In the genomic region with DNA sequence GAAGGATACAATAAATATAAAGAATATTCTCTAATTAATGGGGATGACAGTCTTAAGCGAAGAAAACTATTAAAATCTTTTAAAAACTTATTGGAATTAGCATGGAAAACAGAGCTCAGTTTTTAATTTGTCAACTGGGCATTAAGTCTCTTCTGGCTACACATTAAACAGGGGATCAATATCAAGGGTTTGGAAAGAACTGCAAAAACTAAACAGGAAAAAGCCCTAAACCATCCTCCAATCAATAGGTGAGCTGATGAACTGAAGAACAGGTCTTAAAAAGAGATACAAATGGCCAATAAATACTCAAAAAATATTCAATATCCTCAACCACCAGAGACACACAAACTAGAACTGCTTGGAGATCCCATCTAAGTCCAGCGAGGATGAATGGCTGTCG, we compare ENCODE assay signal across 17 mouse cellular contexts. TPM values are rescaled to one million over a fixed set of nuclear protein-coding genes. Genes with fewer than 3 reads are reported as not detected.
"Had no signal": no experiment of that assay in that cellular context is flagged by ENCODE, and none has a peak within 500 bp of the region (broad histone marks: within the 10 kb centered on the region; RNA-seq: fewer than 3 reads in every experiment).

No protein-coding gene starts in this region.

- H3K27me3 ChIP-seq: neural tube, embryonic 13.5 days; neural tube, embryonic 15.5 days; stomach, embryonic 15.5 days had no signal

- H3K27ac ChIP-seq: neural tube, embryonic 13.5 days; neural tube, embryonic 15.5 days; stomach, embryonic 15.5 days; stomach, postnatal 0 days had no signal

- H3K4me2 ChIP-seq: neural tube, embryonic 13.5 days; neural tube, embryonic 15.5 days; stomach, embryonic 15.5 days had no signal

- H3K4me3 ChIP-seq: neural tube, embryonic 13.5 days; neural tube, embryonic 15.5 days; stomach, embryonic 15.5 days had no signal

- H3K9ac ChIP-seq: neural tube, embryonic 13.5 days; neural tube, embryonic 15.5 days; stomach, embryonic 15.5 days had no signal

- H3K9me3 ChIP-seq: neural tube, embryonic 13.5 days; neural tube, embryonic 15.5 days; stomach, embryonic 15.5 days had no signal

- H3K36me3 ChIP-seq: neural tube, embryonic 13.5 days; neural tube, embryonic 15.5 days; stomach, embryonic 15.5 days had no signal

- DNase-seq: retina, postnatal 1 day; right cerebral cortex, adult 18-20 months; right cerebral cortex, postnatal 14 days; right cerebral cortex, postnatal 25 days; right cerebral cortex, postnatal 4 days; spleen, adult 18-20 months; thymus, adult 18-20 months; thymus, adult 2 months; thymus, postnatal 14 days; thymus, postnatal 25 days; thymus, postnatal 36 days; thymus, postnatal 4 days had no signal

RNA-seq across cellular contexts. Expression of gene Stard13, which starts 56.5 kb away (rescaled TPM):
- total RNA-seq: neutrophil, adult 5-6 weeks had no signal
